Mouse (Mus musculus) midbrain, postnatal 0 days (tissue): ENCODE data around the gene Ebi3. TPM values are rescaled to one million over a fixed set of nuclear protein-coding genes. Genes with fewer than 3 reads are reported as not detected.

Source experiments
- ATAC-seq: fragments of 200-750 bp; cut with Nextera tagmentation; 2 replicates; pipeline ENCODE4 v1.8.0; 2017; ENCODE audit warnings: moderate number of reproducible peaks, mild to moderate bottlenecking, moderate TSS enrichment, moderate library complexity; ENCODE audit not compliant: low FRiP score
- DNase-seq: peaks from one replicate; pipeline ENCODE4 v3.0.0-alpha.2; 2015; ENCODE audit warnings: low spot score
- H3K27ac ChIP-seq: fragments of 300-500 bp; sonication (generic); 2 replicates; pipeline ENCODE4 v1.5.1; 2014; ENCODE audit warnings: low read depth, mild to moderate bottlenecking, low read length, mixed read lengths
- H3K27me3 ChIP-seq: fragments of 300-500 bp; sonication (generic); 2 replicates; pipeline ENCODE4 v1.6.1; 2014; ENCODE audit warnings: low read length, control low read depth, mixed read lengths; ENCODE audit not compliant: insufficient read depth
- H3K36me3 ChIP-seq: fragments of 300-500 bp; sonication (generic); 2 replicates; pipeline ENCODE4 v1.6.1; 2014; ENCODE audit warnings: low read length, control low read depth, mixed read lengths; ENCODE audit not compliant: insufficient read depth
- H3K4me1 ChIP-seq: fragments of 300-500 bp; sonication (generic); 2 replicates; pipeline ENCODE4 v1.6.1; 2014; ENCODE audit warnings: mild to moderate bottlenecking, control low read depth, antibody characterized with exemption, low read length, mixed read lengths; ENCODE audit not compliant: insufficient read depth
- H3K4me2 ChIP-seq: fragments of 300-500 bp; sonication (generic); 2 replicates; pipeline ENCODE4 v1.6.1; 2014; ENCODE audit warnings: low read depth, mild to moderate bottlenecking, low read length, mixed read lengths; ENCODE audit not compliant: poor library complexity, severe bottlenecking
- H3K4me3 ChIP-seq: fragments of 300-500 bp; sonication (generic); 2 replicates; pipeline ENCODE4 v1.5.1; 2014; ENCODE audit warnings: low read depth, mild to moderate bottlenecking, low read length, moderate library complexity
- H3K9ac ChIP-seq: fragments of 300-500 bp; sonication (generic); replicated peaks from 2 replicates; pipeline ENCODE4 v1.6.1; 2014; ENCODE audit warnings: mild to moderate bottlenecking, low read length, moderate library complexity, mixed read lengths; ENCODE audit not compliant: poor library complexity, severe bottlenecking
- H3K9me3 ChIP-seq: fragments of 300-500 bp; sonication (generic); 2 replicates; pipeline ENCODE4 v1.6.1; 2016; ENCODE audit warnings: low read length, control low read depth
- CTCF ChIP-seq: IDR thresholded peaks from 2 replicates; pipeline ENCODE4 v1.5.1; 2016; ENCODE audit warnings: antibody characterized with exemption, mild to moderate bottlenecking
- WGBS: fragments of 180-500 bp; shearing (Covaris S2); extraction: QIAGEN DNeasy Blood & Tissue Kit; methylation state at CpG from one replicate; pipeline ENCODE4 v1.1.7; 2014; 5-methylcytosine and 5-hydroxymethylcytosine counted together
- polyA plus RNA-seq: library from polyadenylated mRNA; unstranded; fragments of >200 nt; fragmentation: Nextera tagmentation; extraction: Ambion mirVana; gene quantifications from 2 replicates; pipeline ENCODE4 v1.2.1, GENCODE M21; 2015
- total RNA-seq: library from RNA; depleted of rRNA; stranded (reverse); fragments of >200 nt; gene quantifications from 2 replicates; pipeline ENCODE4 v1.2.3, GENCODE M21; 2014

The Ebi3 gene
- total and polyA plus RNA-seq, 2 experiments from 2014 or later = 3.0 to 8.2 TPM

DNA sequence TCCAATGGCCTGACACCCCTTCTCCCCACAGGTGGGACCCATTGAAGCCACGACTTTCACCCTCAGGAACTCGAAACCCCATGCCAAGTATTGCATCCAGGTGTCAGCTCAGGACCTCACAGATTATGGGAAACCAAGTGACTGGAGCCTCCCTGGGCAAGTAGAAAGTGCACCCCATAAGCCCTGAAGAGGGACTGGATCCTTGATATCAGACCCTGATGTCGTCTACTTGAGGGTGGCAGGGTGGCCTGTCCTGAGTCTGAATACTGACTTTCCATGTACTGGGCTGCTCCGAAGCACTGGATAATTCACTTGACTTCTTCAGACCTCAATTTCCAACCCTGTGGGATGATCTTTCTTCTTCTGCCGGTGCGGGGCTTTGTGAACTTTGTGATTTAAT lies 4.2 kb downstream of the Ebi3 start:
- Histone ChIP-seq H3K36me3 (0 out of 2 replicates have a peak, but pooled peaks cover 4% of the 10 kb centered on the region), H3K9me3 (no peaks in the 10 kb centered on the region), H3K4me1 (peaks cover 10% of the 10 kb centered on the region; the same call in 1 of the 2 replicates), H3K4me3 (peak overlapping the region; percentile 46), H3K27me3 (no peaks in the 10 kb centered on the region), H3K9ac (peak overlapping the region; percentile 64), H3K4me2 (peak overlapping the region; percentile 65), H3K27ac (peak overlapping the region; percentile 55)
- no peak for TF ChIP-seq CTCF
- WGBS = 43% methylated on average over 6 of the region's 6 CpGs
- DNase-seq (no peak), ATAC-seq (no peak)

DNA sequence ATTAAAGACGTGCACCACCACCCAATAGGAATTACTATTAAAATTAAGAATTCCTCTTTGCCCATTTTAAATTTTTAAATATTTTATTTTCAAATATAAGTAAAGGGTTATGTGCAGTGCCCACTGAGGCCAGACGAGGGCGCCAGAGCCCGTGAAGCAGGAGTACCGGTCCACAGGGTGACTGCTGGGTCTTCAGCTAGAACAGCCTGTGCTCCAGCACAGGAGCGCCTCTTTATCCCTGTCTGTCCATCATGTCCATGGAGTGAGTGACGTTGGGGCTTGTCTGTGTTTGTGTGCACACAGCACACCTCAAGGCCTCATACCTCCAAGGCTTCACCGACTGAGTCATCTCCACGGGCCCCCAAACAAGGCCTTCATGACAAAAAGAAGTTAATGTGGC lies 4.7 kb downstream of the Ebi3 start:
- peak; percentile 86 for TF ChIP-seq CTCF
- ATAC-seq = 0 out of 2 replicates have a peak, but pooled peaks have one; percentile 15
- peak overlapping the region; percentile 18; the same call in 1 of the 2 replicates for H3K4me2 ChIP-seq
- peak; percentile 79 for DNase-seq
- H3K4me1 ChIP-seq = peaks cover 10% of the 10 kb centered on the region; the same call in 1 of the 2 replicates
- H3K9ac ChIP-seq = no peak overlapping the region
- H3K9me3 ChIP-seq = no peaks in the 10 kb centered on the region
- peaks cover 8% of the 10 kb centered on the region; the same call in 1 of the 2 replicates for H3K36me3 ChIP-seq
- H3K4me3 ChIP-seq = no peak overlapping the region
- WGBS = 16% methylated on average over 9 of the region's 9 CpGs
- H3K27ac ChIP-seq = peak overlapping the region; percentile 18; the same call in 1 of the 2 replicates
- H3K27me3 ChIP-seq = no peaks in the 10 kb centered on the region

DNA sequence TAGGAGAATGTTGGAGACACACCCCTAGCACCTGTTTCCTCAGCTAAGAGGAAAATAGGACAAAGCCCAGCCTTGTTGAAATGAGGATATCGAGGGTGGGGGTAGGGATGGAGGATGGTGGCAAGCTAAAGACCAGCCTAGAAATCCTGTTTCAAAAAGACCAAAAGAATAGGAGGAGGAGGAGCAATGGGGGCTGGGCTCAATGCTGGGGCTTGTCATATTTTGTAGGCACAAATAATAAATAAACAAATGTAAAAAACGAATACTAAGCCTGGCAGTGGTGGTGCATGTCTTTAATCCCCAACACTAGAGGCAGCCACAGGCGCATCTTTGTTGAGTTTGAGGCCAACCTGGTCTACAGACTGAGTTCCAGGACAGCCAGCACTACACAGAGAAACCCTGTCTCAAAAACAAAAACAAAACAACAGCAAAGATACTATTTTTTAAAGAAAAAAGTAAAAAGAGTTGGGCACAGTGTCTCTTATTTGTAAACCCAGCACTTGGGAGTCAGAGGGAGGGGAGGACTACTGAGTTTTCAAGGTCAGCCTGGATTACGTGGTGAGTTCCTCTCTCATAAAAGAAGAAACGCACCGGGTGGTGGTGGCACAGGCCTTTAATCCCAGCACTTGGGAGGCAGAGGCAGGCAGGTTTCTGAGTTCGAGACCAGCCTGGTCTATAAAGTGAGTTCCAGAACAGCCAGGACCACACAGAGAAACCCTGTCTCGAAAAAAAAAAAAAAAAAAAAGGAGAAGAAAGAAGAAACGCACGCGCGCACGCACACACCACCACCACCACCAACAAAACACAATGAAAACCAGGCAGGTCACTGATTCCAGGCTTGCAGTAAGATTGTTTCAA lies 5.5 kb downstream of the Ebi3 start:
- Histone ChIP-seq H3K27me3 (no peaks in the 10 kb centered on the region), H3K9ac (no peak overlapping the region), H3K4me2 (peak overlapping the region; percentile 57), H3K36me3 (peaks cover 10% of the 10 kb centered on the region; the same call in 1 of the 2 replicates), H3K4me1 (peaks cover 10% of the 10 kb centered on the region; the same call in 1 of the 2 replicates), H3K4me3 (peak overlapping the region; percentile 42), H3K9me3 (no peaks in the 10 kb centered on the region), H3K27ac (peak overlapping the region; percentile 82)
- 75% methylated on average over 13 of the region's 13 CpGs for WGBS
- no peak for TF ChIP-seq CTCF
- DNase-seq (no peak), ATAC-seq (no peak)

DNA sequence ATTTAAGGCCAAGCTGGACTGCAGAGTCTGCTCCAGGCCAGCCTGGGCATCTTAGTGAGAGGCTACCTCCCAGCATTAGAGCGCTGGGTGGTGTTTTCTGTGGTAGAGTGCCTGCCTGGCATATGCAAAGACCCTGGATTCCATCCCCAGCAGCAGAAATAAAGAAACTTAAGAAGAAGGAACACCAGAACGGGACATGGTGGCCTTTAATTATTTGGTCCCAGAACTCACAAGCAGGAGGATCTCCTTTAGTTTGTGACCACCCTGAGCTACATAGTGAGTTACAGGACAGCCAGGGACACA lies 6.1 kb downstream of the Ebi3 start:
- 0 out of 2 replicates have a peak overlapping the region, but pooled peaks have one; percentile 24 for H3K9ac ChIP-seq
- no peaks in the 10 kb centered on the region for H3K9me3 ChIP-seq
- peak overlapping the region; percentile 42 for H3K4me3 ChIP-seq
- peaks cover 10% of the 10 kb centered on the region for H3K36me3 ChIP-seq
- no peak for TF ChIP-seq CTCF
- H3K4me1 ChIP-seq = peaks cover 10% of the 10 kb centered on the region; the same call in 1 of the 2 replicates
- H3K27ac ChIP-seq = peak overlapping the region; percentile 82
- DNase-seq (no peak), ATAC-seq (no peak)
- H3K27me3 ChIP-seq = no peaks in the 10 kb centered on the region
- peak overlapping the region; percentile 57 for H3K4me2 ChIP-seq
- WGBS = 21% methylated on average over 2 of the region's 2 CpGs

DNA sequence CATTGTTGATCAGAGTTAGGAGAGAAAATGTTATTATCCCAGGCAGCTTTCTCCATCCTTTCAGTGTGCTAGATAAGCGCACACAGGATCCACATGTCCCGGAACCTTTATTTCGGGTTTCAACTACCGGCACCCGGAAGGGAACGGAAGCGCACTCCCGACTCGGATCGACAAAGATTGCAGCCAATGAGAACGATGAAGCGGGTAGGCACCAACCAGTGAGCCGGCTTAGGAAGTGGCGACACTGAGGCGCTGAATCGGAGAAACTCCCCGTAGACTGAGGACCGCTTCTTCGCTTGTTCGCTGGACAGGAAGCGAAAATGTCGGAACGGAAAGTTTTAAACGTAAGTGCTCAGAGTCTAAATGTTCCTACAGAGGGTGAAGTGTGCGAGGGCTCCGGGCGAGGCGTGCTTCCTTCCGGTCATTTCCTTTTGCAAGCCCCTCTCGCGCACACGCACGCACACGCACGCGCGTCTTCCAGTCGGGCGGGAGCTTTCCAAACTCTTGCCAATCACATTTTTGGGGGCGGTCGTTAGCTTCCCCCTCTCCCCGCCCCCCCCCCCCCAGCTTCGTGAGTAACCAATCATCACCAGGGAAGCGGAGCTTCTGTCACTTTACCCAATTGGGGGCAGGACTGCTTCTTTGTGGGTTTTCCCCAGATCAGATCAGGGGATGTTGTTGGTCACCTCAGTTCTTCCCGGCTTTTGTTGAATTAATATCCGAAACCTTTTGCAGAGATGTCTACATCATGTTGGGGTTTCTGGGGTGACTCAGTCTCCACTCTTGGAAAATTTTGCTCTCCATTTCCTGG lies 6.7 kb downstream of the Ebi3 start, which contains the start of gene Yju2:
TSS of gene Yju2 (plus strand) at position 182 of the 811 bp plus-strand sequence.
- Histone ChIP-seq H3K36me3 (peaks cover 13% of the 10 kb centered on the region), H3K9me3 (no peaks in the 10 kb centered on the region), H3K9ac (peak within 1 kb of the TSS; percentile 48; the same call in 1 of the 2 replicates), H3K27me3 (no peaks in the 10 kb centered on the region), H3K4me2 (peak within 1 kb of the TSS; percentile 57), H3K27ac (peak within 1 kb of the TSS; percentile 82), H3K4me1 (peaks cover 10% of the 10 kb centered on the region; the same call in 1 of the 2 replicates), H3K4me3 (peak within 1 kb of the TSS; percentile 42)
- peak; percentile 98 for DNase-seq
- TF ChIP-seq CTCF = no peak
- under 1% methylated on average over 44 of the region's 46 CpGs for WGBS
- peak; percentile 93 for ATAC-seq
